Mouse (Mus musculus) G1E (cell line): ENCODE measurements around the gene Olfr191.

Experiments
- CTCF ChIP-seq: IDR thresholded peaks from 2 replicates; pipeline ENCODE4 v1.5.1; 2012; ENCODE audit warnings: low read depth, low read length, inconsistent platforms, mixed read lengths
- GATA1 ChIP-seq: IDR thresholded peaks from 2 replicates; pipeline ENCODE4 v1.6.1; 2012; ENCODE audit warnings: borderline replicate concordance, low read length, inconsistent platforms, mixed read lengths
- GATA2 ChIP-seq: IDR thresholded peaks from 2 replicates; pipeline ENCODE4 v1.6.1; 2012; ENCODE audit warnings: low read depth, low read length, inconsistent platforms, borderline replicate concordance
- TAL1 ChIP-seq: conservative IDR thresholded peaks from 2 replicates; pipeline ENCODE4 v1.6.1; 2012; ENCODE audit warnings: low read depth, low read length, inconsistent platforms, mixed read lengths

DNA sequence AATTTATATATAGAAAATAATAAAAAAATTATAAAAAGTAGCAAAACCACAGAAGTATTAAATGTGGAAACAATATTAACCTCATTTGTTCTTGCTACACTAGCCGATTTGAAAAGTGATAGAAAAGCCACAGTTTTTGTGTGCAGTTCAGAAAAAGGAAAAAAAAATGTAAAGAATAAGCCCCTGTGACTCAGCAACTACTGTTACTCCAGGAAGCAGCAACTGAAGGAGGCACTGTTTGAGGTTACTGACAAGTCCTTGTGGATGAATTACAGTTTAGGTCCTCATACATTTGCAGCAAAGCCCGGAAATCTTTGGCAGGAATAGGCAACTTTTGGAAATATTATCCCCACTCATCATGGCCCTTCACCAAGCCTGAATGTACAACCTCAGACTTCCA, 15.7 kb upstream of the Olfr191 start:
- TF ChIP-seq GATA1 (no peak), CTCF (no peak), TAL1 (no peak), GATA2 (no peak)
